Mouse (Mus musculus) limb, embryonic 12.5 days (tissue): ENCODE data around the gene Ube2b. TPM values are rescaled to one million over a fixed set of nuclear protein-coding genes. Genes with fewer than 3 reads are reported as not detected.

Source experiments
- ATAC-seq: fragments of 200-750 bp; cut with Nextera tagmentation; 2 replicates; pipeline ENCODE4 v1.8.0; 2017; ENCODE audit warnings: low read depth, moderate TSS enrichment; ENCODE audit not compliant: insufficient number of reproducible peaks, insufficient read depth, low FRiP score, low TSS enrichment
- H3K27ac ChIP-seq: fragments of 300-500 bp; sonication (generic); 2 replicates; pipeline ENCODE4 v1.5.1; 2016; ENCODE audit warnings: mild to moderate bottlenecking, moderate library complexity
- H3K27me3 ChIP-seq: fragments of 300-500 bp; sonication (generic); 2 replicates; pipeline ENCODE4 v1.6.1; 2016; ENCODE audit warnings: mild to moderate bottlenecking, moderate library complexity
- H3K36me3 ChIP-seq: fragments of 300-500 bp; sonication (generic); 2 replicates; pipeline ENCODE4 v1.6.1; 2016; ENCODE audit warnings: mild to moderate bottlenecking, moderate library complexity
- H3K4me1 ChIP-seq: fragments of 300-500 bp; sonication (generic); replicated peaks from 2 replicates; pipeline ENCODE4 v1.6.1; 2016
- H3K4me2 ChIP-seq: fragments of 300-500 bp; sonication (generic); 2 replicates; pipeline ENCODE4 v1.6.1; 2016; ENCODE audit warnings: mild to moderate bottlenecking, moderate library complexity
- H3K4me3 ChIP-seq: fragments of 300-500 bp; sonication (generic); replicated peaks from 2 replicates; pipeline ENCODE4 v1.5.1; 2016; ENCODE audit warnings: mild to moderate bottlenecking
- H3K9ac ChIP-seq: fragments of 300-500 bp; sonication (generic); replicated peaks from 2 replicates; pipeline ENCODE4 v1.6.1; 2016; ENCODE audit warnings: mild to moderate bottlenecking, moderate library complexity
- H3K9me3 ChIP-seq: fragments of 300-500 bp; sonication (generic); 2 replicates; pipeline ENCODE4 v1.6.1; 2016; ENCODE audit warnings: mild to moderate bottlenecking, moderate library complexity
- WGBS: fragments of 180-500 bp; shearing (Covaris S2); methylation state at CpG from one replicate; pipeline ENCODE4 v1.1.7; 2016; 5-methylcytosine and 5-hydroxymethylcytosine counted together
- polyA plus RNA-seq: library from polyadenylated mRNA; unstranded; fragments of >200 nt; fragmentation: Nextera tagmentation; extraction: Ambion mirVana; gene quantifications from 2 replicates; pipeline ENCODE4 v1.2.1, GENCODE M21; 2016

Gene Ube2b
- polyA plus RNA-seq, 1 experiment from 2014 or later, result 244 TPM

GRCm38 (mm10) chr11:51935636-51936434 is 64.7 kb downstream of the Ube2b start:
- ATAC-seq, result no peak
- WGBS, result 48% methylated on average over 5 of the region's 5 CpGs
- Histone ChIP-seq H3K9ac (no peak overlapping the region), H3K27me3 (no peaks in the 10 kb centered on the region), H3K27ac (no peak overlapping the region), H3K4me3 (no peak overlapping the region), H3K4me1 (no peaks in the 10 kb centered on the region), H3K4me2 (no peak overlapping the region), H3K9me3 (no peaks in the 10 kb centered on the region), H3K36me3 (no peaks in the 10 kb centered on the region)

Other genes starting within 250 kb of the Ube2b start
- gene Sec24a, start 237.1 kb downstream of the Ube2b start, polyA plus RNA-seq, result 12.7 and 13.3 TPM in 2 replicates
- gene Sar1b, start 237.1 kb downstream of the Ube2b start, polyA plus RNA-seq, result 84.6 and 89.7 TPM in 2 replicates
- 1.6 TPM in 2 replicates for gene Jade2, start 143.1 kb downstream of the Ube2b start, polyA plus RNA-seq
- 107 and 109 TPM in 2 replicates for gene Cdkn2aipnl, start 33.1 kb downstream of the Ube2b start, polyA plus RNA-seq
- 13.4 and 15.8 TPM in 2 replicates for gene Cdkl3, start 3.5 kb upstream of the Ube2b start, polyA plus RNA-seq
- gene Ppp2ca, start 97.9 kb upstream of the Ube2b start, polyA plus RNA-seq, result 107 and 108 TPM in 2 replicates
- not detected in 2 replicates for gene Olfr1373, start 144.8 kb upstream of the Ube2b start, polyA plus RNA-seq
- not detected in 2 replicates for gene Olfr1371, start 213.2 kb upstream of the Ube2b start, polyA plus RNA-seq
- 871 and 976 TPM in 2 replicates for gene Skp1a, start 231.2 kb upstream of the Ube2b start, polyA plus RNA-seq